Mouse (Mus musculus): ENCODE measurements around the gene Cdk6.

DNA sequence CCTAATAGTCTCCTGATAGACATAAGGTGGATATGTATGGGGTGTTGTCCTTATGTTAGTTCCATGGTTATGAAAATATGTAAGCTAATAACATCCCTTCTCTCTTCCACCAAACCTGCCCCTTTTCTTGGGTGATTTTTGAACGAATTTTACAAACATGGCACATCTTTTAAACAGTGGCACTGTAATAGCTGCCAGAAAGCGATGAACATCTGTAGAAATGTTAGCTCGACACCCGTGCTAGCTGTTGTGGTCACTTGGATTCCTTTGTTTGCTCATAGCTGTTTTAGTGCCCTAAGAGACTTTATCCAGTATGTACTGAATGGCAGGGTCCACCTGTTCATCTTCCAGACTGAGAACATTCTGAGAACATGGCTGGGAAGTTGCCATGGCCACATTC is 230.0 kb downstream of the Cdk6 start, which contains the start of gene 1700109H08Rik:
- TF ChIP-seq POLR2A (IDR thresholded peaks at IDR 0.05; ENCODE audit: insufficient read depth, low read depth, low read length) (no peak), CTCF (IDR thresholded peaks at IDR 0.05; ENCODE audit: insufficient read depth, low read depth, low read length) (no peak)

All from olfactory bulb, adult 2 months (tissue).